Mouse (Mus musculus): ENCODE results near the gene 2610042L04Rik. TPM values are rescaled to one million over a fixed set of nuclear protein-coding genes. Genes with fewer than 3 reads are reported as not detected.
"Not testable (repeated sequence)": the region's sequence is repeated elsewhere in the genome, so short reads cannot be mapped to it uniquely, and the experiment has no call there.

2610042L04Rik gene
- polyA plus RNA-seq (2015; fragmentation: Nextera tagmentation; extraction: Ambion mirVana) = 3.7 and 4.0 TPM in 2 replicates

DNA sequence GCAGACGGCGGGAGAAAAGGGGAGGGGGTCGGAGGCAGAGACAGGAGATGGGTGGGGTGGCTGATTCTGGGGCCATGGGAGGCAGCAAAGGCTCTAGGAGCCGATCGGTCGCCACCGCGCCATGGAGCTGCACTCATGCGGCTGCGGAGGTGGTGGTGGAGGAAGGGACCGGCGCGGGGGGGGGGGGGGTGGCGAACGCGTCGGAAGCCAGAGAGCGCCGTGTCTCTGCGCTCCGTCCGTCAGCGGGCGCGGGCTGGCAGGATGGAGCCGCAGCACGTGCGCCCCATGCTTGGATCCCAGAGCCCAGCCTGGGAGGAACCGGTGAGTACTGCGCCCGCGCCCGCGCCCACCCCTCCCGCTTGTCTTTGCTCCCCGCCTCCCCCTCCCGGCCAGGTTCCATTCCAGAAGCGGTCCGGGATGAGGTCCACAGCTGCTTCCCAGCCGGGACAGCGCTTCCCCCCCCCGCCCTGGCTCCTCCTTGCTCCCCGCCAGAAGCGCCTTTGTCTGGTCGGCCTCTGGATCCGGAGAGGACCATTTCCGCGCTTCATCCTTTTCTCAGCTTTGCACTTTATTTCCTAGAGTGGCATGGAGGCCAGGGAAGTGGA lies at the start of gene 2610042L04Rik:
Gene 2610042L04Rik (plus strand): TSS at position 288 of the 605 bp plus-strand sequence.
- not testable (repeated sequence) for H3K36me3 ChIP-seq; H3K9me3 ChIP-seq; ATAC-seq (ENCODE audit: low FRiP score); H3K27me3 ChIP-seq; H3K27ac ChIP-seq; H3K4me1 ChIP-seq (replicated peaks)
- peak within 1 kb of the TSS; percentile 48 for H3K4me3 ChIP-seq
- H3K9ac ChIP-seq = peak within 1 kb of the TSS; percentile 69
- peak within 1 kb of the TSS; percentile 62 for H3K4me2 ChIP-seq
- WGBS = 2% methylated on average over 23 of the region's 48 CpGs

DNA sequence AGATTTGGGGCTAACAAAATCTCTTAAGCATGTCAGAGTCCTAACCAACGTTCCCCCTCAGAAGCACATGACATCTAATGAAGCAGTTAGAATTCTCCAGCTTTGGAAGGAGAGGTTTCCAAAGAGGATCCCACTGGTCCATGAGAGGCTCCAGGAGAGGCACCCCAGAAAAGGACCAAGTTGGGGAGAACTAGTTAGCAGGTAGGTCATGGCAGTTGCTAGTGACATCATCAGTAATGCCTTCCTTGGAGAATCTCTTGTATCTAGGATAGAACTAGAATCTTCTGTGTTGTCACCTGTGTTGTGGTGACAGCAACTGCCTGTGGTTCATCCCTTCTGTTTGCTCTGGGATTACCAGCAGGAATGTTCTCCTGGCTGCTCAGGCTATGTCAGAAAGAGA lies 17.6 kb upstream of the 2610042L04Rik start, which contains the start of gene Gm3149:
Gene Gm3149 (plus strand): TSS at position 301 of the 400 bp plus-strand sequence.
- H3K27ac ChIP-seq; H3K9ac ChIP-seq; ATAC-seq (ENCODE audit: low FRiP score); H3K9me3 ChIP-seq; H3K27me3 ChIP-seq; H3K36me3 ChIP-seq; H3K4me1 ChIP-seq (replicated peaks); H3K4me3 ChIP-seq; H3K4me2 ChIP-seq: not testable (repeated sequence)
- WGBS = no CpG with 5 or more reads among the region's 1 CpGs

- not testable (repeated sequence) for H3K4me1 ChIP-seq (replicated peaks); H3K4me2 ChIP-seq; H3K9me3 ChIP-seq; H3K36me3 ChIP-seq; H3K27me3 ChIP-seq; ATAC-seq (ENCODE audit: low FRiP score); H3K27ac ChIP-seq; H3K9ac ChIP-seq; H3K4me3 ChIP-seq
- WGBS = 11% methylated on average over 7 of the region's 8 CpGs
These were observed 943 bp downstream of the 2610042L04Rik start for GRCm38 (mm10) chr14:4335506-4335905.

GRCm38 (mm10) chr14:4368991-4369390 lies 34.4 kb downstream of the 2610042L04Rik start:
- not testable (repeated sequence) for H3K27me3 ChIP-seq; H3K4me3 ChIP-seq; H3K9me3 ChIP-seq; H3K4me1 ChIP-seq (replicated peaks); H3K9ac ChIP-seq; H3K4me2 ChIP-seq; ATAC-seq (ENCODE audit: low FRiP score); H3K36me3 ChIP-seq; H3K27ac ChIP-seq
- 93% methylated on average over 3 of the region's 3 CpGs for WGBS

DNA sequence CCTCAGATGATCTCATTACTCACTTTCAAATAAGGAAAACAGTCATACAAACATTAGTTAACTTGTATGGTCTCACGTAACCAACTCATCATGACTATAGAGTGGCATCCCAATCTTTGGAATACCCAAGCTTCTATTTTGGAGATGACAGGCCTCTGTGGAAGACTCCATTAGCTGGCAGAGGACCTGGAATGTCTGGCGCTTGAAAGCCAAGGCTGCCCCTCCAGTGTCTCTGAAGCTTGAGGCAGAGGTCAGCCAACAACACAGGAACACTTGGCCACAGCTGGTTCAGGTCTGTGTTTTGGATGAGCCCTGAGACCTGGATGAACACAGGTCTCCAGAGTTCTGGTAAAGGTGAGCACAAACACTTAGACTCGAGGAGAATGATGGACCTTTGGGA lies 35.1 kb downstream of the 2610042L04Rik start:
- not testable (repeated sequence) for H3K36me3 ChIP-seq; H3K4me2 ChIP-seq; H3K27ac ChIP-seq; H3K9me3 ChIP-seq; H3K4me3 ChIP-seq; H3K9ac ChIP-seq; H3K4me1 ChIP-seq (replicated peaks); H3K27me3 ChIP-seq; ATAC-seq (ENCODE audit: low FRiP score)
- 81% methylated on average over 3 of the region's 3 CpGs for WGBS

DNA sequence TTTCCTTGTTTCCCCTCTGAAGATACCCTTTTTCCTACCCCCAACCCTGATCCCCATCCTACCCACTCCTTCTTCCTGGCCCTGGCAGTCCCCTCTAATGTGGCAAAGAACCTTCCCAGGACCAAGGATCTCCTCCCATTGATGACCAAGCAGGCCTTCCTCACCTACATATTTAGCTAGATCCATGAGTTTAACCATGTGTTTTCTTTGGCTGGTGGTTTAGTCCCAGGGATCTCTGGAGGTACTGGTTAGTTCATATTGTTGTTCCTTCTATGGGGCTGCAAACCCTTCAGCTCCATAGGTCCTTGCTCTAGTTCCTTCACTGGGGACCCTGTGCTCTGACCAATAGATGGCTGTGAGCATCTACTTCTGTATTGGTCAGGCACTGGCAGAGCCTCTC lies 43.3 kb downstream of the 2610042L04Rik start:
- H3K9ac ChIP-seq; H3K27ac ChIP-seq; H3K9me3 ChIP-seq; H3K36me3 ChIP-seq; H3K4me2 ChIP-seq; H3K27me3 ChIP-seq; H3K4me1 ChIP-seq (replicated peaks); ATAC-seq (ENCODE audit: low FRiP score); H3K4me3 ChIP-seq: not testable (repeated sequence)

DNA sequence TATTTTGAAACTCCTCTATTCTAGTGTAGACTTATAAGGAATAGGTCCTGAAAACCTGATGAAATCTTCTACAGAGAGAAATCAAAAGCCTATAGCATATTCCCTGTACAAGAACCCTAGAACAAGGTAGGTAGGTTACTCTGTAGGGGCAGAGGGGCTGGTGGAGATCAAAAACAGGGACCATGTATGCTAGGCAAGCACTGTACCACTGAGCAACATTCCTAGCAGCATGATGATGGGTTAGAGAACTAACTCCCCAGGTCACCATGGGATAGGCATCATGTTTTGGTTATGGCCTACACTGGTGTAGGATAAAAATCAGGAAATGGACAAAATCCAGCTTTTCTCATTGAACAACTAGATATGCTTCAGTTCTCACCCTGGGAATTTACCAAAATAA lies 51.0 kb downstream of the 2610042L04Rik start:
- H3K4me1 ChIP-seq (replicated peaks); H3K4me3 ChIP-seq; ATAC-seq (ENCODE audit: low FRiP score); H3K27ac ChIP-seq; H3K9ac ChIP-seq; H3K4me2 ChIP-seq; H3K36me3 ChIP-seq; H3K9me3 ChIP-seq; H3K27me3 ChIP-seq: not testable (repeated sequence)

DNA sequence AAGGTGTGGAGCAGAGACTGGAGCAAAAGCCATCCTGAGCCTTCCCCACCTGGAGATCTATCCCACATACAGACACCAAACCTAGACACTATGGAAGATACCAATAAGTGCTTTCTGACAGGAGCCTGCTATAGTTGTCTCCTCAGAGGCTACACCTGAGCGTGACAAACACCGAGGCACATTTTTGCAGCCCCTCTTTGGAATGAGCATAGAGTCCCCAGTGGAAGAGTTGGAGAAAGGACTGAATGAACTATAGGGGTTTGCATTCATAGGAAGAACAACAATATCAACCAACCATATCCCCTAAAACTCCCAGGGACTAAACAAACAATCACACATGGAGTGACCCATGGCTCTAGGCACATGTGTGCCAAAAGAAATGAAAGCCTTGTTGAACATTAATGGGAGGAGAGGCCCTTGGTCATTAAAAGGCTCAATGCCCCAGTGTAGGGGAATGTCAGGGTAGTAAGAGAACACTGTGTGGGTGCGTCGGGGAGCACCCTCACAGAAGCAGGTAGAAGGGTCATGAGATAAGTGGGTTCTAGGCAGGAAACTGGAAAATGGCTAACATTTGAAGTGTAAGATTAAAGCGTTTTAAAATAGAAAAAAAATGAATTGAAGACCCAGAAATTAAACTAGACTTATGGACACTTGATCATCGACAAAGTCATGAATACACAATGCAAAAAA lies 58.4 kb downstream of the 2610042L04Rik start:
- H3K9me3 ChIP-seq; H3K27ac ChIP-seq; H3K4me2 ChIP-seq; H3K9ac ChIP-seq; H3K4me3 ChIP-seq; H3K27me3 ChIP-seq; H3K4me1 ChIP-seq (replicated peaks); H3K36me3 ChIP-seq; ATAC-seq (ENCODE audit: low FRiP score): not testable (repeated sequence)
- 100% methylated on average over 2 of the region's 6 CpGs for WGBS

GRCm38 (mm10) chr14:4397226-4397625 lies 62.7 kb downstream of the 2610042L04Rik start, which contains the start of gene Gm3159:
TSS of gene Gm3159 (plus strand) at chr14:4397526.
- 78% methylated on average over 3 of the region's 3 CpGs for WGBS

GRCm38 (mm10) chr14:4398624-4399023 lies 64.1 kb downstream of the 2610042L04Rik start:
- H3K36me3 ChIP-seq; H3K4me2 ChIP-seq; H3K27me3 ChIP-seq; H3K9me3 ChIP-seq; ATAC-seq (ENCODE audit: low FRiP score); H3K4me3 ChIP-seq; H3K9ac ChIP-seq; H3K4me1 ChIP-seq (replicated peaks); H3K27ac ChIP-seq: not testable (repeated sequence)

More at GRCm38 (mm10) chr14:4397226-4397625, 62.7 kb downstream of the 2610042L04Rik start, which contains the start of gene Gm3159:
- not testable (repeated sequence) for H3K4me1 ChIP-seq (replicated peaks); ATAC-seq (ENCODE audit: low FRiP score); H3K9ac ChIP-seq; H3K27ac ChIP-seq; H3K4me3 ChIP-seq; H3K27me3 ChIP-seq; H3K36me3 ChIP-seq; H3K4me2 ChIP-seq; H3K9me3 ChIP-seq

GRCm38 (mm10) chr14:4400115-4400789 lies 65.7 kb downstream of the 2610042L04Rik start:
- not testable (repeated sequence) for H3K9ac ChIP-seq; H3K36me3 ChIP-seq; H3K27ac ChIP-seq; ATAC-seq (ENCODE audit: low FRiP score); H3K4me2 ChIP-seq; H3K4me3 ChIP-seq; H3K9me3 ChIP-seq; H3K27me3 ChIP-seq; H3K4me1 ChIP-seq (replicated peaks)
- 88% methylated on average over 5 of the region's 5 CpGs for WGBS

GRCm38 (mm10) chr14:4401245-4401644 lies 66.7 kb downstream of the 2610042L04Rik start:
- 78% methylated on average over 5 of the region's 5 CpGs for WGBS
- not testable (repeated sequence) for H3K36me3 ChIP-seq; H3K9ac ChIP-seq; H3K9me3 ChIP-seq; H3K4me2 ChIP-seq; H3K4me1 ChIP-seq (replicated peaks); ATAC-seq (ENCODE audit: low FRiP score); H3K4me3 ChIP-seq; H3K27ac ChIP-seq; H3K27me3 ChIP-seq

- H3K9me3 ChIP-seq; H3K27me3 ChIP-seq; H3K36me3 ChIP-seq; H3K4me2 ChIP-seq; ATAC-seq (ENCODE audit: low FRiP score); H3K9ac ChIP-seq; H3K4me3 ChIP-seq; H3K4me1 ChIP-seq (replicated peaks); H3K27ac ChIP-seq: not testable (repeated sequence)
These were observed 69.3 kb downstream of the 2610042L04Rik start for GRCm38 (mm10) chr14:4403840-4404239.
